Mouse (Mus musculus): ENCODE measurements at regions not wholly inside any gene's neighbourhood (a gene's known extent, or its start where the extent isn't known, plus 50 kb on each side); places are given as distances from the start of the nearest gene placed in this dataset.

DNA sequence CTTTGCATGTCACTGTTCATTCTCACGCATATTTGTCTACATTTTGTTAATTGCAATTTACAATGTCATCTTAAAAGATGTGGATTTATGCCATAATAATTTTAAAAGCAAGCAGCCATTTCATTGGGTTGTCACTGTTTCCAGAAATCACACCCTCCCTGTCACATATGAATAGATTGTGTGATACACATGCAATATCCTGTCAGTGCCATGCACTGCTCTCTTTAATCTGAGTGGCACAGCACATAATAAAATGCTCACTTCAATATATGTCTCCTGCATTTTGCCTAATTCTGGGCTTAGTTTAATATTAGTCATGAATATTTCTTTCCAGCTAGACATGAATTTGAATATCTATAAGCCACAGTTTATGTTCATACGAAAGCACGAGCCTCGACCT lies 56.1 kb upstream of the 1700008P02Rik start:
- H3K4me1 ChIP-seq (ENCODE audit: control insufficient read depth in 1 of 2, insufficient read depth in 2 of 2, low read length in 2 of 2) = peaks cover 0 to 3% of the 10 kb centered on the region in 2 experiments; a peak in 1 of 4 replicates

DNA sequence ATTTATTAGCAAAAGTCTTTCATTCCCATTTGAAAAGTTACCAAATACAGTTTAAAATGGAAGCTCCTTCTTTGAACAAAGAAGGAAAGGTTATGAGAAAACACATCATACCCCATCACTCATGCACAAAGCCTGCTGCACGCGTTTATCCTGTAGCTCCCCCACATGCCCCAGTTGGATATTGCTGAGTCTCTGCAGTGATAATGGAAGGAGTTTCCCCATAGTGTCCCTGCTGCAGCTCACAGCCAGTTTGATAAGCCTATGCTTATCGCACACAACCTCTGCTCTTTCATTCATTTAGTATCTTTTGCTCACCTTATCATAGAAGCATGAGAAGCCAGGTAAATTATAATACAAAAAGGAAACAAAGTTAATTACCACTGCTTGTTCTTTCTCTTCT lies 55.1 kb upstream of the 1700008P02Rik start:
- Histone ChIP-seq H3K4me1 (ENCODE audit: control insufficient read depth in 1 of 2, insufficient read depth in 2 of 2, low read length in 2 of 2) (no peaks in the 10 kb centered on the region), H3K79me2 (ENCODE audit: control insufficient read depth, insufficient read depth, low read length, poor library complexity) (no peaks in the 10 kb centered on the region), H3K36me3 (ENCODE audit: control insufficient read depth in 1 of 2, insufficient read depth in 2 of 2, low read length in 2 of 2) (peaks cover 0 to 2% of the 10 kb centered on the region in 2 experiments; a peak in 1 of 4 replicates), H3K9me3 (replicated peaks; ENCODE audit: insufficient read depth, low read length) (no peaks in the 10 kb centered on the region), H3K9ac (ENCODE audit: control insufficient read depth, low read depth, low read length, poor library complexity, severe bottlenecking) (no peak overlapping the region), H3K27me3 (ENCODE audit: control insufficient read depth in 1 of 2, insufficient read depth in 2 of 2, low read length in 2 of 2) (no peaks in the 10 kb centered on the region), H3K27ac (ENCODE audit: control insufficient read depth, low read depth, low read length) (no peak overlapping the region), H3K4me3 (ENCODE audit: control insufficient read depth in 1 of 2, insufficient read depth in 1 of 2, low read depth in 2 of 2, low read length in 2 of 2) (no peak overlapping the region)
- TF ChIP-seq CTCF (IDR thresholded peaks at IDR 0.05 in 2 of 3, conservative IDR thresholded peaks at IDR 0.05 in 1 of 3; ENCODE audit: control insufficient read depth in 1 of 3, insufficient read depth in 1 of 3, low read depth in 2 of 3, low read length in 3 of 3, poor library complexity in 1 of 3, severe bottlenecking in 1 of 3) (peak in 2 of 3 experiments; percentile 52 to 56; a peak in 4 of 6 replicates), GATA1 (IDR thresholded peaks at IDR 0.05; ENCODE audit: low read depth, low read length) (peak; percentile 58), RAD21 (IDR thresholded peaks at IDR 0.05; ENCODE audit: low read depth, low read length) (peak; percentile 72), NELFE (IDR thresholded peaks at IDR 0.05; ENCODE audit: low read depth, low read length) (no peak), ZNF384 (IDR thresholded peaks at IDR 0.05; ENCODE audit: low read depth, low read length) (no peak), MYC (IDR thresholded peaks at IDR 0.05; ENCODE audit: low read depth, low read length) (no peak), TCF12 (IDR thresholded peaks at IDR 0.05; ENCODE audit: low read depth, low read length) (peak; percentile 45; the same call in 1 of the 2 replicates), EP300 (IDR thresholded peaks at IDR 0.05; ENCODE audit: low read depth in 1 of 2, low read length in 2 of 2) (peak; percentile 16 to 53; a peak in 2 of 4 replicates), ZC3H11A (IDR thresholded peaks at IDR 0.05; ENCODE audit: low read depth, low read length) (peak; percentile 71), RCOR1 (IDR thresholded peaks at IDR 0.05; ENCODE audit: low read depth, low read length) (peak; percentile 71), ETS1 (IDR thresholded peaks at IDR 0.05; ENCODE audit: low read depth, low read length) (0 out of 2 replicates have a peak, but pooled peaks have one; percentile 6), MXI1 (IDR thresholded peaks at IDR 0.05; ENCODE audit: low read depth, low read length) (peak; percentile 35; the same call in 1 of the 2 replicates), SMC3 (IDR thresholded peaks at IDR 0.05; ENCODE audit: low read depth, low read length) (peak; percentile 64), ZKSCAN1 (IDR thresholded peaks at IDR 0.05; ENCODE audit: low read depth, low read length) (no peak), USF1 (IDR thresholded peaks at IDR 0.05; ENCODE audit: low read depth, low read length) (no peak), BHLHE40 (IDR thresholded peaks at IDR 0.05; ENCODE audit: borderline replicate concordance, low read depth, low read length) (no peak), MAX (IDR thresholded peaks at IDR 0.05; ENCODE audit: low read length) (no peak)
- DNase-seq (ENCODE audit: low read depth, low spot score) = peak; percentile 55

More for the DNA sequence above, 56.1 kb upstream of the 1700008P02Rik start:
- TF ChIP-seq TBP (IDR thresholded peaks at IDR 0.05; ENCODE audit: low read depth, low read length) = no peak
- no peak for TF ChIP-seq POLR2AphosphoS5 (IDR thresholded peaks at IDR 0.05; ENCODE audit: borderline replicate concordance, low read depth, low read length)
- no peak for TF ChIP-seq MEF2A (IDR thresholded peaks at IDR 0.05; ENCODE audit: extremely low read depth, insufficient replicate concordance, low read depth, low read length, poor library complexity, severe bottlenecking)
- TF ChIP-seq POLR2A (IDR thresholded peaks at IDR 0.05; ENCODE audit: control insufficient read depth in 1 of 2, insufficient read depth in 1 of 2, low read depth in 1 of 2, low read length in 2 of 2, poor library complexity in 1 of 2) = no peak
- TF ChIP-seq E2F4 (IDR thresholded peaks at IDR 0.05; ENCODE audit: borderline replicate concordance, low read depth, low read length) = no peak
- TF ChIP-seq GABPA (IDR thresholded peaks at IDR 0.05; ENCODE audit: low read depth, low read length) = no peak
- TF ChIP-seq USF2 (IDR thresholded peaks at IDR 0.05; ENCODE audit: borderline replicate concordance in 1 of 2, insufficient read depth in 1 of 2, low read depth in 1 of 2, low read length in 2 of 2) = no peak
- no peak for TF ChIP-seq MYB (IDR thresholded peaks at IDR 0.05; ENCODE audit: low read depth, low read length)
- Histone ChIP-seq H3K27ac (ENCODE audit: control insufficient read depth, low read depth, low read length) (no peak overlapping the region), H3K27me3 (ENCODE audit: control insufficient read depth in 1 of 2, insufficient read depth in 2 of 2, low read length in 2 of 2) (no peaks in the 10 kb centered on the region), H3K9ac (ENCODE audit: control insufficient read depth, low read depth, low read length, poor library complexity, severe bottlenecking) (no peak overlapping the region), H3K79me2 (ENCODE audit: control insufficient read depth, insufficient read depth, low read length, poor library complexity) (no peaks in the 10 kb centered on the region), H3K9me3 (replicated peaks; ENCODE audit: insufficient read depth, low read length) (no peaks in the 10 kb centered on the region), H3K4me3 (ENCODE audit: control insufficient read depth in 1 of 2, insufficient read depth in 1 of 2, low read depth in 2 of 2, low read length in 2 of 2) (no peak overlapping the region), H3K36me3 (ENCODE audit: control insufficient read depth in 1 of 2, insufficient read depth in 2 of 2, low read length in 2 of 2) (peaks cover 0 to 3% of the 10 kb centered on the region in 2 experiments; a peak in 1 of 4 replicates)
- DNase-seq (ENCODE audit: low read depth, low spot score) = no peak

All from MEL (cell line).